Mouse (Mus musculus): ENCODE results near the gene Adamts7. TPM values are rescaled to one million over a fixed set of nuclear protein-coding genes. Genes with fewer than 3 reads are reported as not detected.
A peak's percentile ranks its signal among the peaks of the same experiment; 100 is the strongest.

The Adamts7 gene
- total RNA-seq (2014; fragmentation: Nextera tagmentation) = not detected in 2 replicates
- total RNA-seq (2017) = not detected in 2 replicates

- peak; percentile 45 for ATAC-seq (replicated peaks; ENCODE audit: low FRiP score, low TSS enrichment, poor library complexity, severe bottlenecking)
Measured at GRCm38 (mm10) chr9:90162926-90163748, at the start of gene Adamts7. Adamts7 (plus strand) TSS chr9:90163069.

- ATAC-seq (replicated peaks; ENCODE audit: low FRiP score, low TSS enrichment, poor library complexity, severe bottlenecking) = no peak
Measured at GRCm38 (mm10) chr9:90113151-90113550, 49.7 kb upstream of the Adamts7 start.

- ATAC-seq (replicated peaks; ENCODE audit: low FRiP score, low TSS enrichment, poor library complexity, severe bottlenecking) = peak; percentile 78
Measured at GRCm38 (mm10) chr9:90113651-90114566, 49.0 kb upstream of the Adamts7 start.

GRCm38 (mm10) chr9:90114567-90115307 lies 48.1 kb upstream of the Adamts7 start, which contains the start of gene Morf4l1:
Morf4l1 (minus strand) TSS chr9:90114774.
- peak; percentile 92 for ATAC-seq (replicated peaks; ENCODE audit: low FRiP score, low TSS enrichment, poor library complexity, severe bottlenecking)

GRCm38 (mm10) chr9:90115308-90115700 lies 47.6 kb upstream of the Adamts7 start:
- ATAC-seq (replicated peaks; ENCODE audit: low FRiP score, low TSS enrichment, poor library complexity, severe bottlenecking) = no peak

- no peak for ATAC-seq (replicated peaks; ENCODE audit: low FRiP score, low TSS enrichment, poor library complexity, severe bottlenecking)
Measured at GRCm38 (mm10) chr9:90117234-90117633, 45.6 kb upstream of the Adamts7 start.

- no peak for ATAC-seq (replicated peaks; ENCODE audit: low FRiP score, low TSS enrichment, poor library complexity, severe bottlenecking)
Measured at GRCm38 (mm10) chr9:90122246-90122740, 40.6 kb upstream of the Adamts7 start.

GRCm38 (mm10) chr9:90124156-90124872 lies 38.6 kb upstream of the Adamts7 start:
- ATAC-seq (replicated peaks; ENCODE audit: low FRiP score, low TSS enrichment, poor library complexity, severe bottlenecking) = no peak

- no peak for ATAC-seq (replicated peaks; ENCODE audit: low FRiP score, low TSS enrichment, poor library complexity, severe bottlenecking)
Measured at GRCm38 (mm10) chr9:90124873-90125245, 38.0 kb upstream of the Adamts7 start.

GRCm38 (mm10) chr9:90125416-90126099 lies 37.3 kb upstream of the Adamts7 start:
- no peak for ATAC-seq (replicated peaks; ENCODE audit: low FRiP score, low TSS enrichment, poor library complexity, severe bottlenecking)

GRCm38 (mm10) chr9:90126260-90127010 lies 36.4 kb upstream of the Adamts7 start:
- peak; percentile 91 for ATAC-seq (replicated peaks; ENCODE audit: low FRiP score, low TSS enrichment, poor library complexity, severe bottlenecking)

- 0 out of 2 replicates have a peak, but pooled peaks have one; percentile 2 for ATAC-seq (replicated peaks; ENCODE audit: low FRiP score, low TSS enrichment, poor library complexity, severe bottlenecking)
Measured at GRCm38 (mm10) chr9:90127146-90127545, 35.7 kb upstream of the Adamts7 start.

- no peak for ATAC-seq (replicated peaks; ENCODE audit: low FRiP score, low TSS enrichment, poor library complexity, severe bottlenecking)
Measured at GRCm38 (mm10) chr9:90128636-90129201, 34.1 kb upstream of the Adamts7 start.

GRCm38 (mm10) chr9:90133562-90134355 lies 29.1 kb upstream of the Adamts7 start:
- ATAC-seq (replicated peaks; ENCODE audit: low FRiP score, low TSS enrichment, poor library complexity, severe bottlenecking) = no peak

GRCm38 (mm10) chr9:90135466-90135865 lies 27.4 kb upstream of the Adamts7 start:
- no peak for ATAC-seq (replicated peaks; ENCODE audit: low FRiP score, low TSS enrichment, poor library complexity, severe bottlenecking)

GRCm38 (mm10) chr9:90135963-90136677 lies 26.7 kb upstream of the Adamts7 start:
- no peak for ATAC-seq (replicated peaks; ENCODE audit: low FRiP score, low TSS enrichment, poor library complexity, severe bottlenecking)
